Mouse (Mus musculus) myocyte (in vitro differentiated cells): Measurements from ENCODE around the gene Tpk1.

Experiments
- CEBPB ChIP-seq: IDR thresholded peaks from 2 replicates; pipeline ENCODE4 v1.6.1; 2011; ENCODE audit warnings: mild to moderate bottlenecking, moderate library complexity; ENCODE audit not compliant: poor library complexity, insufficient read depth, severe bottlenecking
- E2F4 ChIP-seq: IDR thresholded peaks from one replicate; pipeline ENCODE4 v1.6.1; 2011; ENCODE audit warnings: mild to moderate bottlenecking, control low read depth, moderate library complexity; ENCODE audit not compliant: insufficient read depth
- MAX ChIP-seq: IDR thresholded peaks from one replicate; pipeline ENCODE4 v1.6.1; 2011; ENCODE audit warnings: low read depth, mild to moderate bottlenecking, control low read depth
- MYOD1 ChIP-seq, 3 experiments: IDR thresholded peaks; one replicate each; pipeline ENCODE4 v1.6.1; 2011; ENCODE audit warnings: control low read depth in 2 of 3, low read depth in 2 of 3, mild to moderate bottlenecking in 2 of 3, moderate library complexity in 1 of 3; ENCODE audit not compliant: insufficient read length in 2 of 3, control insufficient read depth in 1 of 3
- MYOG ChIP-seq, 3 experiments: IDR thresholded peaks; one replicate each; pipeline ENCODE4 v1.6.1; 2011; ENCODE audit warnings: control low read depth in 2 of 3, low read depth in 2 of 3, mild to moderate bottlenecking in 2 of 3; ENCODE audit not compliant: insufficient read length in 2 of 3, control insufficient read depth in 1 of 3, insufficient read depth in 1 of 3
- POLR2A ChIP-seq: IDR thresholded peaks from one replicate; pipeline ENCODE4 v1.6.1; 2011; ENCODE audit warnings: low read depth, mild to moderate bottlenecking, control low read depth, moderate library complexity; ENCODE audit not compliant: insufficient read length
- POLR2AphosphoS2 ChIP-seq: IDR thresholded peaks from one replicate; pipeline ENCODE4 v1.6.1; 2011; ENCODE audit warnings: low read depth, control low read depth; ENCODE audit not compliant: insufficient read length
- REST ChIP-seq: IDR thresholded peaks from one replicate; pipeline ENCODE4 v1.6.1; 2011; ENCODE audit warnings: mild to moderate bottlenecking, control low read depth, moderate library complexity; ENCODE audit not compliant: insufficient read depth, insufficient read length
- TCF12 ChIP-seq: IDR thresholded peaks from one replicate; pipeline ENCODE4 v1.6.1; 2011; ENCODE audit warnings: mild to moderate bottlenecking, control low read depth; ENCODE audit not compliant: poor library complexity, insufficient read depth, severe bottlenecking
- TCF3 ChIP-seq: IDR thresholded peaks from one replicate; pipeline ENCODE4 v1.6.1; 2011; ENCODE audit warnings: low read depth, control low read depth; ENCODE audit not compliant: insufficient read length
- USF1 ChIP-seq: IDR thresholded peaks from one replicate; pipeline ENCODE4 v1.6.1; 2011; ENCODE audit warnings: low read depth, mild to moderate bottlenecking, control low read depth, moderate library complexity

DNA sequence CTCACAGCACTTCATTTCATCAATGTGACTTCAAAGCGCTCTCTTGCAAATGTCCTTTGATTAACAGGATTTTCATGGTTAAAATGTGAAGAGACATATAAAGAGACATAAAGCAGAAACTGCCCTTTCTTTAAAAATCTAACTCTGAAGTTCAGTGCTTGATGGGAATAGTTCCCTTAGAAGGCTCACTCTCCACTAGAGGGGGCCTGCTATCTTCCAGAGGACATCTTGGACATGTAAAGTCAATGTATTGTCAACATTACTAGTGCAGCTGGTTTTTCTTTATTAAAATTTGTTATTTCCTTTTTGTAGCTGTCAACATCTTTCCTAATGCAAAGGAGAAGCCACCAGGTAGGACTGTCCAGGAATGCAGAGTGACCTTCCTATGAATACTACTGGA, 318.4 kb downstream of the Tpk1 start:
- no peak for TF ChIP-seq USF1
- no peak for TF ChIP-seq POLR2A
- no peak for TF ChIP-seq MYOG (IDR thresholded peaks at IDR 0.05; ENCODE audit: control insufficient read depth in 1 of 3, insufficient read depth in 1 of 3, insufficient read length in 2 of 3, low read depth in 2 of 3)
- no peak for TF ChIP-seq REST
- TF ChIP-seq MYOD1 (IDR thresholded peaks at IDR 0.05; ENCODE audit: control insufficient read depth in 1 of 3, insufficient read length in 2 of 3, low read depth in 2 of 3): no peak
- no peak for TF ChIP-seq POLR2AphosphoS2
- TF ChIP-seq MAX: no peak
- TF ChIP-seq CEBPB: no peak
- TF ChIP-seq TCF3: no peak
- no peak for TF ChIP-seq E2F4
- no peak for TF ChIP-seq TCF12
